Mouse (Mus musculus) yolk sac, embryonic 10.5 days (tissue): Measurements from ENCODE around the gene Malsu1.

Experiments
- DNase-seq: peaks from one replicate; pipeline ENCODE4 v3.0.0-alpha.2; 2017; ENCODE audit warnings: low spot score

Gene Malsu1

GRCm38 (mm10) chr6:49074117-49074490 lies 509 bp downstream of the Malsu1 start:
- DNase-seq: no peak

- DNase-seq: no peak
Observed at GRCm38 (mm10) chr6:49077894-49078293, 4.3 kb downstream of the Malsu1 start.

GRCm38 (mm10) chr6:49079313-49079712 lies 5.7 kb downstream of the Malsu1 start:
- DNase-seq: no peak

- DNase-seq: no peak
Observed at GRCm38 (mm10) chr6:49083008-49083407, 9.4 kb downstream of the Malsu1 start.

- DNase-seq: no peak
Observed at GRCm38 (mm10) chr6:49094968-49095367, 21.4 kb downstream of the Malsu1 start.

GRCm38 (mm10) chr6:49096421-49096820 lies 22.8 kb downstream of the Malsu1 start:
- DNase-seq: no peak

- no peak for DNase-seq
Observed at GRCm38 (mm10) chr6:49096933-49097461, 23.4 kb downstream of the Malsu1 start.

GRCm38 (mm10) chr6:49097596-49098110 lies 24.1 kb downstream of the Malsu1 start:
- DNase-seq: no peak

- DNase-seq: no peak
Observed at GRCm38 (mm10) chr6:49099086-49099485, 25.5 kb downstream of the Malsu1 start.

- DNase-seq: no peak
Observed at GRCm38 (mm10) chr6:49106746-49107500, 33.3 kb downstream of the Malsu1 start.

GRCm38 (mm10) chr6:49109196-49109595 lies 35.6 kb downstream of the Malsu1 start:
- no peak for DNase-seq

- DNase-seq: no peak
Observed at GRCm38 (mm10) chr6:49113895-49114294, 40.3 kb downstream of the Malsu1 start.

GRCm38 (mm10) chr6:49114457-49114856 lies 40.9 kb downstream of the Malsu1 start:
- DNase-seq: no peak

- no peak for DNase-seq
Observed at GRCm38 (mm10) chr6:49115550-49115949, 42.0 kb downstream of the Malsu1 start.

GRCm38 (mm10) chr6:49116241-49116640 lies 42.6 kb downstream of the Malsu1 start:
- no peak for DNase-seq

GRCm38 (mm10) chr6:49118446-49118845 lies 44.9 kb downstream of the Malsu1 start:
- no peak for DNase-seq

GRCm38 (mm10) chr6:49119462-49120135 lies 46.0 kb downstream of the Malsu1 start:
- DNase-seq: no peak

- DNase-seq: no peak
Observed at GRCm38 (mm10) chr6:49120370-49120769, 46.8 kb downstream of the Malsu1 start.

GRCm38 (mm10) chr6:49130328-49130727 lies 56.7 kb downstream of the Malsu1 start:
- no peak for DNase-seq

- DNase-seq: no peak
Observed at GRCm38 (mm10) chr6:49131855-49132254, 58.3 kb downstream of the Malsu1 start.

- no peak for DNase-seq
Observed at GRCm38 (mm10) chr6:49132352-49133090, 58.9 kb downstream of the Malsu1 start.
